Mouse (Mus musculus) liver, adult 2 months (tissue): Measurements from ENCODE around the gene Egflam.

Source experiments
- CTCF ChIP-seq: fragments of 200-500 bp; IDR thresholded peaks from 2 replicates; pipeline ENCODE4 v1.5.1; 2011; ENCODE audit warnings: low read depth, low read length, control low read depth
- POLR2A ChIP-seq: fragments of 200-500 bp; IDR thresholded peaks from 2 replicates; pipeline ENCODE4 v1.6.1; 2011; ENCODE audit warnings: low read length, control low read depth; ENCODE audit not compliant: insufficient read depth; ENCODE audit errors: extremely low read depth

- TF ChIP-seq POLR2A (no peak), CTCF (no peak)
Measured at GRCm38 (mm10) chr15:7215845-7216244, 182.3 kb downstream of the Egflam start.
